Mouse (Mus musculus): ENCODE results near the gene Meis2. TPM values are rescaled to one million over a fixed set of nuclear protein-coding genes. Genes with fewer than 3 reads are reported as not detected.

Meis2 gene
- total RNA-seq, 1 experiment from 2014 or later, result not detected

DNA sequence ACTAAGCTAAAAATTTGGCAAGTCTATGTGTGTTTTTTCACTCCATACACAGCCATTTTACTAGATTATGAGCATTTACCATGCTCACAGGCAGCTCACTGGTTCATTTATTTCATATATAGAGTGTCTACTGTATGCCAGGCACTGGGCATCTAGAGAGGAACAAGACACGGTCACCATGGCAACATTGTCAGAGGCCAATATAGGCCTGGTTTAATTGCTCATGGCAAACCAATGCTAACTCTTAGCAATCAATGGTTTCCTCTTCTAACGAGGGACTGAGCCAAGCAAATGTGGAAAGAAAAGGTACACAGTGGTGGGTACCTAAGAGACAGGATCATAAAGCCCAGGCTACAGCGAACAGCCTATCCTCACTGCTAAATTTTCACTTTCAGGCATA is 100.7 kb downstream of the Meis2 start:
- ATAC-seq (replicated peaks; ENCODE audit: low read depth, poor library complexity, severe bottlenecking), result no peak

DNA sequence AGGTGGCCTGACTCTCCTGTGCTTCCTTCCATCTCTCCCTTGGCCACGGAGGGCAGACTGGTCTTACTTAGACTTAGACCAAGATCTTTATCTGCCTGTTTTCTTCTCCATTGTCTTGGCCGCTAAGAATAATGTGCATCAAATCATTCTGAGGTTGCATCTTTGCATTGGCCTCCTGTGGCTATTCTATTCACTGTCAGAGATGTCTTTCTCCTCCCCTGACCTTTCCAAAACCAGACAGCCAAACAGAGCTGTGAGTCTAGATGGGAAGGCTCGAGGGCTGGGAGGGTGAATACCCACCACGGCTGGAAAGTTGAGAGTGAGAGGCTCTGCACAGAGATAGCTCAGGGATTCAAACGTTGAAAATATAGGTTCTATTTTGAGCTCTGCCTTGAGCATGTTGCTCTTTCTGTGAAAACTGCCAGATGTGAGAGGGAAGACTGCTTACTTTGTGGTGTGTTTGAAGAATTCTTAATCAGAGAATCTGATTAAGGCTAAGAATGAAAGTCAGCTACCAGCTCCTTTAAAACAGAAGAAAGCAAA is 102.3 kb downstream of the Meis2 start:
- ATAC-seq (replicated peaks; ENCODE audit: low read depth, poor library complexity, severe bottlenecking), result no peak

DNA sequence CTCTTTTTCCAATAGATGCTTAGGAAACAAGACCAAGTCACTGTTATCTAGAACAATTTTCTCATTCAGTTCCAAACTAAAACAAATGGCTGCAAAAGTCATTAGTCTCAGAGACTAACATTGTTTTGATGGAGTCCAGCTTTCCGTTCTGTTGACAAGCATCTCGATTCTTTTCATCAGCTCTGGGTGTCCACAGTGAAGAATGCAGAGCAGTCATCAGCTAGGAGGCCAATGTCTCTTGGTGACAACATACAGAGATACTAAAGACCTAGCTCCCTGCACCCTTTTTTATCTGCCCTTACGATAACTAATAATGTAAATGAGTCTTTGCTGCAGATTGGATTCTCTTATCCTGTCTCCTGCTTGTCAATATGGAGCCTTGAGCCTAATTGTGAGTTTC is 102.9 kb downstream of the Meis2 start:
- no peak for ATAC-seq (replicated peaks; ENCODE audit: low read depth, poor library complexity, severe bottlenecking)

DNA sequence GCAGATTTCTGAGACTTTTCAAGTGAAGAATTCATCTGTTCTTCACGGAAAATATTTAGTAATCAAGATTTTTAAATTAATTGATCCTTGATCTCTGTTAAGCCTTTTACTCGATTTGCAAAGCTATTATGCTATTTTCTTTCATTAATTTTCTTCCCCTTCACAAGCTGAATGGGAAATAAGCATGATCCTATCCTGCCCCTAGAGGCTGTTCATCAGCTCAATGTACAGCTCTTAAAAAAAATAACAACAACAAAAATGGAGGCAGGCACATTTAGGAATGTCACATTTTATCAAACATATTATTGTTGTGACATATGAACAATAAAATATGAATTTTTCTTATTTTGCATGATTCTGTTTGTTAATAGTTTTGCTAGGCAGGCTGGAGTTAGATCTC is 103.5 kb downstream of the Meis2 start:
- no peak for ATAC-seq (replicated peaks; ENCODE audit: low read depth, poor library complexity, severe bottlenecking)

DNA sequence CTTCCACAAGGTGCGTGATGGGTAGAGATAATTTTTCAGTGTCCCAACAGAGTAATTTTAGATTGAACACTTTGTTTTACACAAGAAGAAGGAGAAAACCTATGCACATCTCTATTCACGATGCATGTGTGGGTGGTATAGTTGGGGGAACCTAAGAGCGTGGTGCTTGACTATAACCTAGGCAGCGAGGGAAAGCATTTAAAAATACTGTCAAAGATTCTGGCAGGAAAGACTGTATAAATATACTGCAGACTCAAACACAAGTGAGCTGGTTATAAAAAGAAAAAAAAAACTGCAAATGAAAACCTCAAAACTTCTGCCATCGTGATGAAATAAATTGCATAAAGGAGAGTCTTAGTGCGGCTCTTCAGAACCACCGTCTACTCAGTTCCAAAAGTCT is 105.0 kb downstream of the Meis2 start:
- no peak for ATAC-seq (replicated peaks; ENCODE audit: low read depth, poor library complexity, severe bottlenecking)

DNA sequence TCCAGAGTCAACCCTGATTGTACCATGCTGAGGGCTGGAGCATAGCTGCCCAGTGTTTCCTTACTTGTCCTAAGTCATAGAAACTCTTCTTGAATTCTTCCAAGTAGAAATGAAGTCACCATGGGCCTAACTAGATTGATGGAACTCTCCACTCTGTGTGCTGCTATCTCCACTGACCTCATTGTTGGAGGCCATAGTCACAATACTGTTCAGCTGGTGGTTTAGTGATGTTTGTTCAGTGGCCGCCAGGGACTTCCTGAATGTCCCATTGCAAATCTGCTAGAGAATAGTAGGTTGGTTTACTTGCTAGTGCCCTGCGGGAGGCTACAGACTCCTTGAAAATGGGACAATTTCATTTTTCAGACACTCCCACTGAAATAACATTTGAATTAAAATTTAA is 108.9 kb downstream of the Meis2 start:
- ATAC-seq (replicated peaks; ENCODE audit: low read depth, poor library complexity, severe bottlenecking), result no peak

DNA sequence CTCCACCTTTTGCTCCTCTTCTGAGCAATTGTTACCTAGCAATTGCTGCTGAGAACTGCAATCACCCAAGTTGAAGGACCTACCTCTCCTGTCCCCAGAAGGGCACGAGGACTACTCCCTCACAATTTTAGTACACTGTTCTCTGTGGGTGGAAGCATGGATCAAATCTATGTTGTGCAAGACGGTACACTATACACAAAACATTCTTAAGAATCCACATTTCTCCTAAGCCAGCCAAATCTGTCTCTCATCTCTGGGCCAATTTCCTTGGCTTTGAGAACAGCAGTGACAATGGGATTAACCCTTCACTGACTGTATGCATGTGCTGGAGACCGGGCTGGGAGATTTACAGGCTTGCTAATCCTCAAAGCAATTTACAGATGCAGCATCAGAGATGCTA is 115.0 kb downstream of the Meis2 start:
- no peak for ATAC-seq (replicated peaks; ENCODE audit: low read depth, poor library complexity, severe bottlenecking)

DNA sequence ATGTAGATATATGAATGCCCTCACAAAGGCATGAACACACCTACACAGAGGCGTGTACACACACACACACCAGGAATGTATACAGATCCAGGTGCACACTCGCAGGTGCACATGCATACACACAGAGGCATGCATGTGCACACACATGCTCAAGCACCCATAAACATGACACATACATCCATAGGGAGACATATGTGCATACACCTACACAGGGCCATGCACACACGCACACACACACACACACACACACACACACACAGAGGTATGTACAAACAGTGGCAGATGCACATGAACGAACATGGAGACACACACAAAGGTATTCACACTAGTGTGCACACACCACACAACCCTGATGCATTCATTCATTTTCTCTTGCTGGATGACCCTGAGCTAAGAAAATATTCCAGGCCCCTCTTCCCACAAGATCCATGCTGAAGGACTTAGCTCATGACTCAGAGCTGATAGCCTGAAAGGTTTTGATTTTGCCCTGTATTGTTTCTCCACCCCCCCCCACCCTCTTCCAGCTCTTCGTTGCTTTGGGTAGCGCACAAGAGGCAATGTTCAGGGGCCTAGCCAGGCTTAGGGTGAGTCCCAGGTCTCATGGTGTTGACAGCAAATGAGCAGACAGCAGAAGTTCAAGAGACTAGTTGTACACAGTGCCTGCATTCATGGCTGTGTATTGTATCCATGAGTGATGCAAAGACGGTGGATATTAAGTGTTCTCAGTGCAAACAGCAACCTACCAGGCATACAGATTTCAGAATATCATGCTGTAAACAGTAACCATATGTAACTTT is 116.8 kb downstream of the Meis2 start:
- no peak for ATAC-seq (replicated peaks; ENCODE audit: low read depth, poor library complexity, severe bottlenecking)

DNA sequence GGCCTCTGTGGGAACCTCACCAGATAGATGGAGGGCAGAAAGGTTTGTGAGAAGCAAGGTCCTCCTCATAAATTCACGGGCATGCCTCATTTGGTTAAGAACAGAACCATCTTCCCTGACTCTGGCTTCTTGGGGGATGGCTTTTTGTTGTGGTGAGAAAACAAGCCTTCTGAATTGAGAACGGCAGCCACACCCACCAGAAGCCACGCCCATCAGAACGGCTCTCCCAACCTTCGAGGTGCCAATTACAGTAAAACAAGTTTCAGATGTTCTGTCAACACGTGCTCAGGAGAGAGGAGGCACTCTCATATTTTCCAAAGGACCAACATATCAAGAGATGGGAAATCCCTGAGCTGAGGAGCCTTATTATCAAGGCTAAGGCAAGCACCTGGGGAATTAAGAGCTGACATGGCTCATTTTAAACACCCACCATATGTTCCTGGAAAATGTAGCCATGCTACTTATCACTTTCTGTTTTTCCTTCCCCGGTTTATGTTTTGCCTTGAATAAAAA is 117.9 kb downstream of the Meis2 start:
- ATAC-seq (replicated peaks; ENCODE audit: low read depth, poor library complexity, severe bottlenecking), result no peak

DNA sequence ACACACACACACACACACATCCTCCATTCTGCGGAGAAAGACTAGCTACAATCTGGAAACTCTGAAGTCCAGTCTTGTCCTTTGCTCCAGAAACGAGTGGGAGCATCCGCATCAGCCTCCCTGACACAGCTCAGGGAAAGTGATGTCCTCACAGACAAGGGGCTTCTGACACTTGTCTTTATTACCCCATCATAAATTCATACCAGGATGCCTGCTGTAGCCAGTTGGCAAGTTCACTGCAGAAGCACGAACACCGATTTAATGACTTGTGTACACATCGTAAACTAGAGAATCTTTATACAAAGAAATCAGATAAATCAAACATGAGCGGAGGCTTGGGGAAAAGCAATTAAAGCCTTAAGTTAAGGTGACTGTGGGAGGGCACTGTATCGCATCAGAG is 122.6 kb downstream of the Meis2 start:
- ATAC-seq (replicated peaks; ENCODE audit: low read depth, poor library complexity, severe bottlenecking), result no peak

DNA sequence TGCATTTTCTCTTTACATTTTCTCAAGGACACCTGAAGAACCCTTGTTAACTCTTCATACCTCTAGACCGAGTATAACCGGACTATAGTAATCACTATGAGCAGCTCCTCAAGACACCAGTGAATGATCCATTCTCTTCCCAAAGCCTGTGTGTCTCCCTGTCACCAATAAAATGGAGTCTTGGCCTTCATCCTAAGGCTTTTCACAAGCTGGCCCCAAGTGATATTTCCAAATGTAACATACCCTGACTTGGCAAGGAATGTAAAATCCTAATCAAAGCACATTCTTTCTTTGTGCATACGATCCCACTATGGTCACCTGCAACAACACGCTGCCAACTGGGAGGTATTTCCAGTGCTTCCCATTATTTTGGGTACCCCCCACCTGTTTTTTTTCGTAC is 125.8 kb downstream of the Meis2 start:
- no peak for ATAC-seq (replicated peaks; ENCODE audit: low read depth, poor library complexity, severe bottlenecking)

DNA sequence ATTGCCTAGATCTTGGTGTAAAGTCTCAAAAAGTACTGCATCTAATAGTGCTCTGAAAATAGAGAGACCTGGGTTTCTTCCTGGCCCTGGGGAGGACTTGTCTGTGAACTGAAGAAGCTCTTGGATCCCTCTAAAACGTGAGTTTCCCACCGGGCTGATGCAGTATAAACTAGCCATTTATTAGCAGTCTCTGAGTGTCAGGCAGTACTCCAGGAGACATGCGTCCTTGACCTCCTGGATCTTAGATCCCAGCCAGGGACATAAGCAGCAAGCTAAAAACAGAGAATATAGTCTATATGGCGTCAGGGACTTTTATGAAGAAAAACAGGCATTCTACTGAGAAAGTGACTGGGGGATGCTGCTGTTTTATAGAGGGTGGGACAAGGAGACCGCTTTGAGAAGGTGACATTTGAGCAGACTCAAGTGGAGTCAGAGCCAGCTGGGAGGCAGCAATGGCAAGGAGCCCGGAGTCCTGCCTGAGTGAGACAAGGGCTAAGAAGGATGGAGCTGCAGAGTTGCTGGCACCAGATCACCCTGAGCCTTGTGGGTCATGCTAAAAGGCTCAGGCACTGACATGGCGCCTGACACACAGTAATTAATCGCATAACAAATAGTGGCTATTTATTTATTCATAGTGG is 126.6 kb downstream of the Meis2 start:
- no peak for ATAC-seq (replicated peaks; ENCODE audit: low read depth, poor library complexity, severe bottlenecking)

DNA sequence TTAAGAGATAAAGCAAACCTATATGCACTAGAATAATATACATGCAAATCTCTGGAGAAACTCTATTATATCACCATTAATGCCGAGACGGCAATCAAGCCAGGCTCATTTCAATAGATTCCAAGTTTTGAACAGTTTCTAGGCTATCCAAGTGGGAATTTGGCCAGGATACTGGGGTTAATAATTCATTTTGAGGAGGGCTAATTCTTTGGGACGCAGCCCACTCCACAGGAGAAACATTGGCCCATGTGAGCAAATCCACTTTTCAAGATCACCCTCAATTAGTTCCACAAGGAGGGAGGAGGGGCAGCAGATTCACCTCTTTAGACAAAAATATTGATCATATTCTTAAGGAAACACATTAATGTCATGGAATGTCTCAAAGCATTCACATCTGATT is 127.3 kb downstream of the Meis2 start:
- no peak for ATAC-seq (replicated peaks; ENCODE audit: low read depth, poor library complexity, severe bottlenecking)

DNA sequence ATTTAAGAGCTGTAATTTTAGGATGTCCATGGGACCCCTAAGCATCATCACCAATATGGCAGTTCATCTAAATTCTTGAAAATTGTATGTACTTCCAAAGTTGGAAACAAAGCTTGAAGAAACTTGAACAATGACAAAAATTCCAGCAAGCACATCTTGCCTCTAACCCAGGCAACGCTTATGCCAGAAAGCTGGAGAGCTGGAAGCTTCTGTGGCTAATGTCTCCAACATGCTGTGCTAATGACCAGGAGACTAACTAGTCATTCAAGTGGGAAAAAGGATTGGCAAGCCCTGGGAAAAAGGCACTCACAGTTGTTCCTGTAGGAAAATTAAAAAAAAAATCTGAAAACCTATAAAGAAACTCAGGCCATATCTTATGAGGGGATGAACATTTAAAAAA is 127.7 kb downstream of the Meis2 start:
- ATAC-seq (replicated peaks; ENCODE audit: low read depth, poor library complexity, severe bottlenecking), result no peak

DNA sequence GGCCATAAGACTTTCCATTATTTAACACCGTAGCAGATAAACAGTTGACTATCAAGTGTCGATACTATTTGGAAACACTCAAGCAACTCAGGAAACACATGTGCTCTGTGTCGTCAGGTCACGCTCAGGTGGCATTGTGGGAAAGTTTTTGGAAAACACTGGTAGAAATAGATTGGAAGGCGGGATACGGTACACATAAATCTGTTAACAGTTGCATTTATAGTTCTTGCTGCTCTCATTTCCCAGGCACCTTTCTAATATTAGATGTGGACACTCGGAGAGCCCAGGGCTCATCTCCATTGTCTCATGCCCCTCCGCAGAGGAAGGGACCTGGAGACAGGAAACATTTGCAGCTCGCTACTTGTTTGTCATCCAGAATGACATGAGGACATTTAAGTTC is 128.9 kb downstream of the Meis2 start:
- no peak for ATAC-seq (replicated peaks; ENCODE audit: low read depth, poor library complexity, severe bottlenecking)

DNA sequence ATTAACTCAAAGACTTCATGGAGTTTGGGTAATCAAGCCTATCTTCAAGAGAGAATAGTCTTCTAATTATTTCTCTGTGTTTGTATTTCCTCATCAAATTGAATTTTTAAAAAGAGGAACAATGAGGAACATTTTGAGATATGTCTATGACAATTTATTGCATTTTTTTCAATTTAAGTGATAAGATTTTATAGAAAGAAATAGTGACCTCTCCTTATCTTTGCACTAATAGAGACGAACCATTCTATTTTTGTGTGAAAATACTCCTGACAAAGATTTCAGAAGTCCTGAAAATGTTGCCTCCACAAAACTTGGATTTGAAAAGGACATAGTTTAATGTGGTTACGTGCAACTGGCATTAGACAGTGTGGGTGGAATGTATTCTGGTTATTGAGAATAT is 131.3 kb downstream of the Meis2 start:
- ATAC-seq (replicated peaks; ENCODE audit: low read depth, poor library complexity, severe bottlenecking), result no peak

DNA sequence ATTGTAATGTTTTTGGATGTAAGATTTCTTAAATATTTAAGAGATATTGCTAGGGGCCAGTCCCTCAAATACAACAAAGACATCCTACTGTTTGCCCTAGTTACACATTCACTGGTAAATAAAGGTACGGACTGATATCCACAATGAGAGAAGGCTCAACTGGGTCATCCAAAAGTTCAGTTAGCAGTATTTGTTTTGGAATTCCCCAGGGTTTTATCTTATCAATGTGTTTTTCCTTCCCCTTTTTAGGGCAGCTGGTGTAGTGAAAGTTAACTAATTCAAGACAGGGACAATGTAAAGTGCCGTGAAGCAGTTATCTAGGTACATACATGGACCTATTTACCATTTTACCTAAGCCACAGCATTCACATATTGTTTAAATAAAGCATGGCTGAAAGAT is 132.4 kb downstream of the Meis2 start:
- ATAC-seq (replicated peaks; ENCODE audit: low read depth, poor library complexity, severe bottlenecking), result no peak

DNA sequence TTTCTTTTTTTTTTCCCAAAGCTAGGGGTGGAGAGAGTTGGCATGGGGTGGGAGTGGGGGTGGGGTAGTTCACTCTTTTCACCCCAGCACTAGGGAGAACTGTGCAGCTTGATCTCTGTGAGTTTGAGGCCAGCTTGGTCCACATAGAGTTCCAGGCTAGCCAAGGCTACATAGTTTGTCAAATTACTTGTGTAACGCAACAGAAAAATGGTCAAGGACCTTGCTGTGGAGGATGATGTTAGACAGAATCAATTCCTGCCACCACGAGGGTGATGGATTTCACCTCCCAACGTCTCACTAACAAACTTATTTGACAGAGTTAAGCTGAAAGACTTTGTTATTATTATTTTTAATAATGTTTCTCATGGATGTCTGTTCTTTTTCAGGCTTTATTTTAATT is 139.9 kb downstream of the Meis2 start:
- no peak for ATAC-seq (replicated peaks; ENCODE audit: low read depth, poor library complexity, severe bottlenecking)

DNA sequence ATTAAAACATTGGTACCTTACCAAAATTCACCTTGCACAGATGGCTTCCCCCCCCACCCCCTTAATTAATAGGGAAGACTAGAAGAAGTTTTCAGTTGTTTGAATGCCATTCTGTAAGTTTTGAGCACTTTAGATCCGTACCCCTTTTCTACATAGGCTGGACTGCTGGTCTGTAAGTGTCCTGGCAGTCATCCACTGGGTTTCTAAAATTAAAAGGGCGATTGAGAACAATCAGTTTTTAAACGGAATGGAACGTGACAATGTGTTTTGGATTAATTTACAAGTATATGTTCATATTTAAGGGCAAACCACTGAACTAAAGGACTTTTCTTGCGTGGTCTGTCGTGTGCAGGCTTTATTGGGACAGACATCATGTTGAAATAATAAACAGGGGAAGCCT is 141.2 kb downstream of the Meis2 start:
- ATAC-seq (replicated peaks; ENCODE audit: low read depth, poor library complexity, severe bottlenecking), result no peak

DNA sequence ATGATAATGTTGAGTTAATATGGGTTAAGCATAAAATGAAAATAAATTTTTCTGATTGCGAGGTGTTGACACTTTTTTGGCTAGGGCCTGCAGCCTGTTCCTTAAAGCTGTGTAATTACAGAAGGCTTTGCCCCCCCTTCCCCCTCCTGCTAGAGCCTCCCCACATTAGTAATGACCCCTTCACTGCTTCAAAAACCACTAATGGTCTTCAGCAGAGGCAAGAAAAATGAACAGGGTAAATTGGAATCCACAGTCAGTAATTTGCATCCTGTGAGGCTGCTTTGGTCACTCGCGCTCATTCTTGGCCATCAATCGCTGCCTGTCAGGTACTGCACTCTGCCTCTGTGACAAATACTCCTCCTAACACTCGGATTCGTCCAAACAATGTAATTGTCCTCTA is 142.4 kb downstream of the Meis2 start:
- ATAC-seq (replicated peaks; ENCODE audit: low read depth, poor library complexity, severe bottlenecking), result no peak

DNA sequence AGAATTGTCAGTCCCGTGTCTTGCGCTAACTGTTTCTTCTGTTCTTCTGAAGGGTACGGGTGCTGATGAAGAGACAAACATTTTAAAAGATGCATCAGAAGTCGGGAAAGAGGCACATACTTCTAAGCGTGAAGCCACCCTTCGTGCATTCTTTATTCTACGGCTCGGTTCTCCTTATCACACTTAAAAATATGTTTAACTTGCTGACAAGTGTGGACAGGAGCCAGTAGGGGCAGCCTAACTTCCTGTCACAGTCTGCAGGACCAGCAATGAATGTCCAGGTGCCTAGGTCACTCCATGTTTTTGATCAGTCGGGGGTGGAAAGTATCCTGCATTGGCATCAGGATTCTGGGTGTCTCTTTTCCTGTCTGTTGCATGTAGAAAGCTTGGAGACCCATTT is 144.0 kb downstream of the Meis2 start:
- ATAC-seq (replicated peaks; ENCODE audit: low read depth, poor library complexity, severe bottlenecking), result no peak
